In genomic region chr6:108211896-108212880, GRCm38 (mm10) we compare ENCODE assay signal across 8 mouse cellular contexts. TPM values are rescaled to one million over a fixed set of nuclear protein-coding genes. Genes with fewer than 3 reads are reported as not detected.
DNase-seq lines count a peak whose midpoint lies in the region; ATAC-seq and TF ChIP-seq lines count a peak whose summit lies in the region.

No protein-coding gene starts in this region.

- 4% methylated on average over 36 of the region's 36 CpGs for WGBS in lung, embryonic 14.5 days
- WGBS in bone marrow, adult 2 months: 8% methylated on average over 36 of the region's 36 CpGs
- 7% methylated on average over 36 of the region's 36 CpGs for WGBS in intestine, postnatal 0 days
- 8% methylated on average over 36 of the region's 36 CpGs for WGBS in midbrain, embryonic 14.5 days

- no peak for TF ChIP-seq CTCF in lung, embryonic 14.5 days (IDR thresholded peaks at IDR 0.05; ENCODE audit: low read depth)
- no peak for TF ChIP-seq CTCF in bone marrow, adult 2 months (IDR thresholded peaks at IDR 0.05; ENCODE audit: control insufficient read depth, insufficient read depth, low read length)
- TF ChIP-seq CTCF in intestine, postnatal 0 days (IDR thresholded peaks at IDR 0.05; ENCODE audit: low read depth): no peak

- peak; percentile 59 for DNase-seq in lung, embryonic 14.5 days
- no peak for DNase-seq in lung, postnatal 36 days
- peak; percentile 59 for DNase-seq in fibroblast of lung, adult 2 months (ENCODE audit: low read depth)
- DNase-seq in midbrain, embryonic 14.5 days: peak; percentile 19
- DNase-seq in c-Kit-positive CD71-positive TER-119-positive erythroid progenitor cells, embryonic 14.5 days (ENCODE audit: low spot score): no peak
- DNase-seq in testis, postnatal 10 days (ENCODE audit: low spot score): no peak

- H3K4me2 ChIP-seq in lung, embryonic 14.5 days: peak overlapping the region; percentile 75
- H3K4me2 ChIP-seq in intestine, postnatal 0 days (replicated peaks; ENCODE audit: low read depth): peak overlapping the region; percentile 93
- H3K4me2 ChIP-seq in midbrain, embryonic 14.5 days (ENCODE audit: low read length): peak overlapping the region; percentile 97

- H3K9me3 ChIP-seq in lung, embryonic 14.5 days (ENCODE audit: low read depth, low read length): no peaks in the 10 kb centered on the region
- no peaks in the 10 kb centered on the region for H3K9me3 ChIP-seq in intestine, postnatal 0 days (ENCODE audit: control insufficient read depth)
- no peaks in the 10 kb centered on the region for H3K9me3 ChIP-seq in midbrain, embryonic 14.5 days (ENCODE audit: control insufficient read depth, low read length)

- H3K4me1 ChIP-seq in lung, embryonic 14.5 days (ENCODE audit: insufficient read depth): peaks cover 14% of the 10 kb centered on the region; the same call in 1 of the 2 replicates
- H3K4me1 ChIP-seq in bone marrow, adult 2 months (ENCODE audit: control insufficient read depth, insufficient read depth, low read length): no peaks in the 10 kb centered on the region
- no peaks in the 10 kb centered on the region for H3K4me1 ChIP-seq in intestine, postnatal 0 days (replicated peaks; ENCODE audit: control insufficient read depth, insufficient read depth, low read length)
- H3K4me1 ChIP-seq in midbrain, embryonic 14.5 days (ENCODE audit: control insufficient read depth, insufficient read depth, low read length): peaks cover 7% of the 10 kb centered on the region; the same call in 1 of the 2 replicates

- H3K4me3 ChIP-seq in lung, embryonic 14.5 days (ENCODE audit: low read depth, low read length): peak overlapping the region; percentile 72
- peak overlapping the region; percentile 98 for H3K4me3 ChIP-seq in bone marrow, adult 2 months (replicated peaks; ENCODE audit: control insufficient read depth, low read depth, low read length)
- H3K4me3 ChIP-seq in intestine, postnatal 0 days (ENCODE audit: low read depth, low read length): peak overlapping the region; percentile 60
- peak overlapping the region; percentile 55 for H3K4me3 ChIP-seq in midbrain, embryonic 14.5 days (replicated peaks; ENCODE audit: low read depth, low read length)

- no peaks in the 10 kb centered on the region for H3K27me3 ChIP-seq in lung, embryonic 14.5 days (ENCODE audit: insufficient read depth, low read length)
- no peaks in the 10 kb centered on the region for H3K27me3 ChIP-seq in intestine, postnatal 0 days (replicated peaks; ENCODE audit: control insufficient read depth, insufficient read depth, low read length)
- H3K27me3 ChIP-seq in midbrain, embryonic 14.5 days (ENCODE audit: control insufficient read depth, insufficient read depth, low read length): 0 out of 2 replicates have a peak, but pooled peaks cover 5% of the 10 kb centered on the region

- peak; percentile 30 for ATAC-seq in lung, embryonic 14.5 days (ENCODE audit: insufficient read depth)
- ATAC-seq in intestine, postnatal 0 days: peak; percentile 39
- no peak for ATAC-seq in midbrain, embryonic 14.5 days (ENCODE audit: low FRiP score, low TSS enrichment)

- peak overlapping the region; percentile 34; the same call in 1 of the 2 replicates for H3K27ac ChIP-seq in lung, embryonic 14.5 days (ENCODE audit: low read depth)
- no peak overlapping the region for H3K27ac ChIP-seq in bone marrow, adult 2 months (ENCODE audit: control insufficient read depth, insufficient read depth, low read depth, low read length, poor library complexity)
- H3K27ac ChIP-seq in intestine, postnatal 0 days (ENCODE audit: low read depth, low read length): 0 out of 2 replicates have a peak overlapping the region, but pooled peaks have one; percentile 9
- no peak overlapping the region for H3K27ac ChIP-seq in midbrain, embryonic 14.5 days (replicated peaks; ENCODE audit: low read depth, low read length)

- no peak for TF ChIP-seq POLR2A in bone marrow, adult 2 months (IDR thresholded peaks at IDR 0.05; ENCODE audit: borderline replicate concordance, control insufficient read depth, low read depth, low read length)

- peak overlapping the region; percentile 40 for H3K9ac ChIP-seq in lung, embryonic 14.5 days
- H3K9ac ChIP-seq in intestine, postnatal 0 days (ENCODE audit: low read depth, low read length): peak overlapping the region; percentile 41
- H3K9ac ChIP-seq in midbrain, embryonic 14.5 days (replicated peaks; ENCODE audit: low read length): peak overlapping the region; percentile 43; the same call in 1 of the 2 replicates

- H3K36me3 ChIP-seq in lung, embryonic 14.5 days (ENCODE audit: insufficient read depth): no peaks in the 10 kb centered on the region
- H3K36me3 ChIP-seq in intestine, postnatal 0 days (ENCODE audit: control insufficient read depth, insufficient read depth): no peaks in the 10 kb centered on the region
- no peaks in the 10 kb centered on the region for H3K36me3 ChIP-seq in midbrain, embryonic 14.5 days (ENCODE audit: control insufficient read depth, insufficient read depth, low read length)

RNA-seq across cellular contexts. Expression of gene Itpr1, which starts 0.7 kb away (rescaled TPM):
- 15.7 and 17.0 TPM in 2 replicates for polyA plus RNA-seq in lung, embryonic 14.5 days (2014; fragmentation: Nextera tagmentation; extraction: Ambion mirVana)
- polyA plus RNA-seq in bone marrow, adult 2 months (2011; ENCODE audit: insufficient read depth, insufficient read length, low replicate concordance, missing spikeins): 15.3 and 32.8 TPM in 2 replicates
- polyA plus RNA-seq in intestine, postnatal 0 days (2015; fragmentation: Nextera tagmentation; extraction: Ambion mirVana): 6.4 and 6.9 TPM in 2 replicates
- 3.6 and 5.5 TPM in 2 replicates for polyA plus RNA-seq in midbrain, embryonic 14.5 days (2014; fragmentation: Nextera tagmentation; extraction: Ambion mirVana)

RNA-seq across cellular contexts. Expression of gene Sumf1, which starts 26.8 kb away (rescaled TPM):
- polyA plus RNA-seq in lung, embryonic 14.5 days (2014; fragmentation: Nextera tagmentation; extraction: Ambion mirVana): 28.0 and 28.4 TPM in 2 replicates
- 7.3 and 14.3 TPM in 2 replicates for polyA plus RNA-seq in bone marrow, adult 2 months (2011; ENCODE audit: insufficient read depth, insufficient read length, low replicate concordance, missing spikeins)
- polyA plus RNA-seq in intestine, postnatal 0 days (2015; fragmentation: Nextera tagmentation; extraction: Ambion mirVana): 30.1 and 30.2 TPM in 2 replicates
- 8.4 and 10.9 TPM in 2 replicates for polyA plus RNA-seq in midbrain, embryonic 14.5 days (2014; fragmentation: Nextera tagmentation; extraction: Ambion mirVana)

Comparison
In these comparisons a context has a peak if more than half of its experiments do, and no peak if none do; other contexts are left out.
1. DNase-seq: peak in lung, embryonic 14.5 days (single experiment), fibroblast of lung, adult 2 months (single experiment) and midbrain, embryonic 14.5 days (single experiment); none in lung, postnatal 36 days (single experiment), c-Kit-positive CD71-positive TER-119-positive erythroid progenitor cells, embryonic 14.5 days (single experiment) and testis, postnatal 10 days (single experiment).
2. H3K27ac ChIP-seq: peak in lung, embryonic 14.5 days (single experiment) and intestine, postnatal 0 days (single experiment); none in bone marrow, adult 2 months (single experiment) and midbrain, embryonic 14.5 days (single experiment).
3. Peak in every context shown above with its lines, with median percentiles within 50 percentile points of each other: H3K4me2 ChIP-seq, H3K4me3 ChIP-seq and H3K9ac ChIP-seq.